Mouse (Mus musculus) lung, embryonic 16.5 days (tissue): ENCODE measurements at regions not wholly inside any gene's neighbourhood (a gene's known extent, or its start where the extent isn't known, plus 50 kb on each side); places are given as distances from the start of the nearest gene placed in this dataset.
"Not testable (repeated sequence)": the region's sequence is repeated elsewhere in the genome, so short reads cannot be mapped to it uniquely, and the experiment has no call there.

ENCODE experiments used
- ATAC-seq: fragments of 200-750 bp; cut with Nextera tagmentation; 2 replicates; pipeline ENCODE4 v1.8.0; 2017; ENCODE audit warnings: low read depth, mild to moderate bottlenecking, moderate library complexity
- H3K27ac ChIP-seq: fragments of 300-500 bp; sonication (generic); 2 replicates; pipeline ENCODE4 v1.5.1; 2014; ENCODE audit warnings: mild to moderate bottlenecking, control low read depth, low read length
- H3K27me3 ChIP-seq: fragments of 300-500 bp; sonication (generic); 2 replicates; pipeline ENCODE4 v1.6.1; 2014; ENCODE audit warnings: low read depth, low read length, mixed read lengths; ENCODE audit not compliant: control insufficient read depth, insufficient read depth
- H3K36me3 ChIP-seq: fragments of 300-500 bp; sonication (generic); 2 replicates; pipeline ENCODE4 v1.6.1; 2014; ENCODE audit warnings: low read length; ENCODE audit not compliant: control insufficient read depth, insufficient read depth
- H3K4me1 ChIP-seq: fragments of 300-500 bp; sonication (generic); replicated peaks from 2 replicates; pipeline ENCODE4 v1.6.1; 2014; ENCODE audit warnings: low read length, mixed read lengths; ENCODE audit not compliant: control insufficient read depth, insufficient read depth
- H3K4me2 ChIP-seq: fragments of 300-500 bp; sonication (generic); 2 replicates; pipeline ENCODE4 v1.6.1; 2014; ENCODE audit warnings: low read depth, low read length, control low read depth
- H3K4me3 ChIP-seq: fragments of 300-500 bp; sonication (generic); 2 replicates; pipeline ENCODE4 v1.5.1; 2014; ENCODE audit warnings: mild to moderate bottlenecking, low read length, control low read depth
- H3K9ac ChIP-seq: fragments of 300-500 bp; sonication (generic); 2 replicates; pipeline ENCODE4 v1.6.1; 2014; ENCODE audit warnings: low read length, control low read depth
- H3K9me3 ChIP-seq: fragments of 300-500 bp; sonication (generic); 2 replicates; pipeline ENCODE4 v1.6.1; 2016; ENCODE audit warnings: low read length; ENCODE audit not compliant: control insufficient read depth
- WGBS: fragments of 180-500 bp; shearing (Covaris S2); extraction: QIAGEN DNeasy Blood & Tissue Kit; methylation state at CpG from one replicate; pipeline ENCODE4 v1.1.7; 2014; 5-methylcytosine and 5-hydroxymethylcytosine counted together

GRCm38 (mm10) chr17:69563165-69563564, 124.0 kb downstream of the Akain1 start:
- H3K4me3 ChIP-seq, result no peak overlapping the region
- ATAC-seq, result peak; percentile 56; the same call in 1 of the 2 replicates
- WGBS, result 10% methylated on average over 4 of the region's 4 CpGs

GRCm38 (mm10) chr17:69571070-69571669, 132.0 kb downstream of the Akain1 start:
- not testable (repeated sequence) for H3K27ac ChIP-seq, H3K4me1 ChIP-seq, H3K27me3 ChIP-seq, H3K4me3 ChIP-seq, ATAC-seq, H3K36me3 ChIP-seq, H3K4me2 ChIP-seq, H3K9me3 ChIP-seq, H3K9ac ChIP-seq
- WGBS, result 42% methylated on average over 8 of the region's 8 CpGs

More at GRCm38 (mm10) chr17:69563165-69563564, 124.0 kb downstream of the Akain1 start:
- H3K36me3 ChIP-seq, result no peaks in the 10 kb centered on the region
- no peaks in the 10 kb centered on the region for H3K9me3 ChIP-seq
- H3K27ac ChIP-seq, result no peak overlapping the region
- no peaks in the 10 kb centered on the region for H3K27me3 ChIP-seq
- no peaks in the 10 kb centered on the region for H3K4me1 ChIP-seq
- H3K4me2 ChIP-seq, result no peak overlapping the region
- H3K9ac ChIP-seq, result no peak overlapping the region

GRCm38 (mm10) chr17:69590553-69590952, 151.4 kb downstream of the Akain1 start:
- H3K9ac ChIP-seq, result no peak overlapping the region
- no peak overlapping the region for H3K4me3 ChIP-seq
- H3K9me3 ChIP-seq, result no peaks in the 10 kb centered on the region
- H3K27ac ChIP-seq, result no peak overlapping the region
- H3K27me3 ChIP-seq, result no peaks in the 10 kb centered on the region
- 54% methylated on average over 4 of the region's 4 CpGs for whole genome bisulfite sequencing
- no peak overlapping the region for H3K4me2 ChIP-seq
- no peaks in the 10 kb centered on the region for H3K36me3 ChIP-seq
- H3K4me1 ChIP-seq, result no peaks in the 10 kb centered on the region
- no peak for ATAC-seq

- Histone ChIP-seq H3K27ac (no peak overlapping the region), H3K27me3 (no peaks in the 10 kb centered on the region), H3K9me3 (no peaks in the 10 kb centered on the region), H3K9ac (no peak overlapping the region), H3K36me3 (no peaks in the 10 kb centered on the region), H3K4me2 (no peak overlapping the region), H3K4me3 (no peak overlapping the region), H3K4me1 (no peaks in the 10 kb centered on the region)
- ATAC-seq, result no peak
- 70% methylated on average over 3 of the region's 3 CpGs for WGBS
Measured at GRCm38 (mm10) chr17:69597773-69598295, 158.7 kb downstream of the Akain1 start.

- Histone ChIP-seq H3K4me2 (no peak overlapping the region), H3K4me1 (no peaks in the 10 kb centered on the region), H3K27ac (no peak overlapping the region), H3K27me3 (no peaks in the 10 kb centered on the region), H3K4me3 (no peak overlapping the region), H3K36me3 (no peaks in the 10 kb centered on the region), H3K9ac (no peak overlapping the region), H3K9me3 (no peaks in the 10 kb centered on the region)
- 72% methylated on average over 5 of the region's 5 CpGs for WGBS
- no peak for ATAC-seq
Measured at GRCm38 (mm10) chr17:69598461-69598860, 159.3 kb downstream of the Akain1 start.

- Histone ChIP-seq H3K4me3 (no peak overlapping the region), H3K9ac (no peak overlapping the region), H3K27ac (no peak overlapping the region), H3K4me1 (no peaks in the 10 kb centered on the region), H3K4me2 (no peak overlapping the region), H3K27me3 (no peaks in the 10 kb centered on the region), H3K36me3 (no peaks in the 10 kb centered on the region), H3K9me3 (no peaks in the 10 kb centered on the region)
- ATAC-seq, result no peak
Measured at GRCm38 (mm10) chr17:69603596-69603995, 164.5 kb downstream of the Akain1 start.

GRCm38 (mm10) chr17:69604698-69605097, 165.6 kb downstream of the Akain1 start:
- Histone ChIP-seq H3K36me3 (no peaks in the 10 kb centered on the region), H3K9ac (no peak overlapping the region), H3K27me3 (no peaks in the 10 kb centered on the region), H3K27ac (no peak overlapping the region), H3K9me3 (no peaks in the 10 kb centered on the region), H3K4me1 (no peaks in the 10 kb centered on the region), H3K4me3 (no peak overlapping the region), H3K4me2 (no peak overlapping the region)
- 61% methylated on average over 6 of the region's 6 CpGs for WGBS
- ATAC-seq, result no peak

- Histone ChIP-seq H3K27me3 (no peaks in the 10 kb centered on the region), H3K4me2 (no peak overlapping the region), H3K27ac (no peak overlapping the region), H3K9me3 (no peaks in the 10 kb centered on the region), H3K4me1 (no peaks in the 10 kb centered on the region), H3K9ac (no peak overlapping the region), H3K36me3 (no peaks in the 10 kb centered on the region), H3K4me3 (no peak overlapping the region)
- no peak for ATAC-seq
- WGBS, result 79% methylated on average over 9 of the region's 9 CpGs
Measured at GRCm38 (mm10) chr17:69605458-69605857, 166.3 kb downstream of the Akain1 start.

GRCm38 (mm10) chr17:69631411-69631810, 192.3 kb downstream of the Akain1 start:
- Histone ChIP-seq H3K36me3 (no peaks in the 10 kb centered on the region), H3K4me3 (no peak overlapping the region), H3K4me1 (no peaks in the 10 kb centered on the region), H3K27me3 (no peaks in the 10 kb centered on the region), H3K27ac (no peak overlapping the region), H3K9ac (no peak overlapping the region), H3K9me3 (no peaks in the 10 kb centered on the region), H3K4me2 (no peak overlapping the region)
- 55% methylated on average over 3 of the region's 3 CpGs for WGBS
- ATAC-seq, result no peak

GRCm38 (mm10) chr17:69650496-69650895, 211.4 kb downstream of the Akain1 start:
- H3K9ac ChIP-seq, H3K4me3 ChIP-seq, H3K4me1 ChIP-seq, H3K4me2 ChIP-seq, H3K27ac ChIP-seq, ATAC-seq, H3K27me3 ChIP-seq, H3K9me3 ChIP-seq, H3K36me3 ChIP-seq: not testable (repeated sequence)
- WGBS, result 76% methylated on average over 2 of the region's 2 CpGs
